Mouse (Mus musculus) limb, embryonic 14.5 days (tissue): Measurements from ENCODE around the gene Vangl2. TPM values are rescaled to one million over a fixed set of nuclear protein-coding genes. Genes with fewer than 3 reads are reported as not detected.

Experiments used
- ATAC-seq: fragments of 200-750 bp; cut with Nextera tagmentation; 2 replicates; pipeline ENCODE4 v1.8.0; 2017; ENCODE audit warnings: low read depth, moderate number of reproducible peaks, moderate TSS enrichment; ENCODE audit not compliant: low FRiP score
- DNase-seq: peaks from one replicate; pipeline ENCODE4 v3.0.0-alpha.2; 2015; ENCODE audit warnings: low spot score
- H3K27ac ChIP-seq: fragments of 300-500 bp; sonication (generic); replicated peaks from 2 replicates; pipeline ENCODE4 v1.5.1; 2014; ENCODE audit warnings: low read depth, mild to moderate bottlenecking, low read length, moderate library complexity, mixed read lengths
- H3K27me3 ChIP-seq: fragments of 300-500 bp; sonication (generic); 2 replicates; pipeline ENCODE4 v1.6.1; 2014; ENCODE audit warnings: low read length, mixed read lengths; ENCODE audit not compliant: control insufficient read depth, insufficient read depth
- H3K36me3 ChIP-seq: fragments of 300-500 bp; sonication (generic); 2 replicates; pipeline ENCODE4 v1.6.1; 2014; ENCODE audit warnings: mild to moderate bottlenecking, low read length, moderate library complexity, mixed read lengths; ENCODE audit not compliant: control insufficient read depth, insufficient read depth
- H3K4me1 ChIP-seq: fragments of 300-500 bp; sonication (generic); 2 replicates; pipeline ENCODE4 v1.6.1; 2014; ENCODE audit warnings: antibody characterized with exemption, low read length, mixed read lengths; ENCODE audit not compliant: control insufficient read depth, insufficient read depth
- H3K4me2 ChIP-seq: fragments of 300-500 bp; sonication (generic); replicated peaks from 2 replicates; pipeline ENCODE4 v1.6.1; 2014; ENCODE audit warnings: low read depth, mild to moderate bottlenecking, low read length, moderate library complexity; ENCODE audit not compliant: severe bottlenecking
- H3K4me3 ChIP-seq: fragments of 300-500 bp; sonication (generic); replicated peaks from 2 replicates; pipeline ENCODE4 v1.5.1; 2014; ENCODE audit warnings: low read length
- H3K9ac ChIP-seq: fragments of 300-500 bp; sonication (generic); 2 replicates; pipeline ENCODE4 v1.6.1; 2014; ENCODE audit warnings: mild to moderate bottlenecking, low read depth, low read length, moderate library complexity; ENCODE audit not compliant: severe bottlenecking
- H3K9me3 ChIP-seq: fragments of 300-500 bp; sonication (generic); 2 replicates; pipeline ENCODE4 v1.6.1; 2016; ENCODE audit warnings: low read length; ENCODE audit not compliant: control insufficient read depth
- POLR2A ChIP-seq: fragments of 200-500 bp; IDR thresholded peaks from 2 replicates; pipeline ENCODE4 v1.8.0; 2012; ENCODE audit warnings: inconsistent platforms, mild to moderate bottlenecking, moderate library complexity, borderline replicate concordance; ENCODE audit not compliant: insufficient read depth, insufficient read length; ENCODE audit errors: extremely low read depth
- WGBS: fragments of 180-500 bp; shearing (Covaris S2); extraction: QIAGEN DNeasy Blood & Tissue Kit; methylation state at CpG from one replicate; pipeline ENCODE4 v1.1.7; 2014; 5-methylcytosine and 5-hydroxymethylcytosine counted together
- polyA plus RNA-seq, 2 experiments: library from polyadenylated mRNA; depleted of rRNA in 1 of 2; stranded (reverse) in 1 of 2; unstranded in 1 of 2; fragments of >200 nt; fragmentation: Nextera tagmentation in 1 of 2; extraction: Ambion mirVana in 1 of 2; gene quantifications; 2 replicates each; pipeline versions ENCODE4 v1.2.1 to v1.2.3; 2012 to 2014

The Vangl2 gene
- polyA plus RNA-seq, 2 experiments: 15.6 to 29.4 TPM

DNA sequence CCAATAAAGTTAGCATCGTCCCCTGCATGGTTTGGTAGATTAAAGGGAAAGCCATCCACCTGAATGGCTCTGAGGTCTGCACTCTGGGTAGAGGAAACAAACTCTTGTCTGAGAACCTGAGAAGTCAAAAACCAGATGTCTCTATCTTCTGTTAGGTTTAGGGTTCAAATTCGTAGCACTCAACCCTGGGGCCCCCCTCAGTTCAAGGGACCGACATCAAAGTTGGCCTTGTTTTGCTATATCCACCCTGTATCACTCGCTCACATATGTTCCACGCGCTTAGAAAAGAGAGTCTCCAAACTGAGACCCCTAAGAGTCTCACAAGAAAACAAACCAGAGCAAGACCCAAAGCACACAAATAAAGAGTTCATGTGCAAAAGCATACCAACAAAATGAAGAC is 66.5 kb downstream of the Vangl2 start:
- WGBS: 65% methylated on average over 6 of the region's 6 CpGs
- DNase-seq (no peak), ATAC-seq (no peak)
- Histone ChIP-seq H3K9ac (no peak overlapping the region), H3K4me2 (no peak overlapping the region), H3K36me3 (no peaks in the 10 kb centered on the region), H3K4me1 (no peaks in the 10 kb centered on the region), H3K4me3 (no peak overlapping the region), H3K27ac (no peak overlapping the region), H3K27me3 (no peaks in the 10 kb centered on the region), H3K9me3 (no peaks in the 10 kb centered on the region)
- no peak for TF ChIP-seq POLR2A

DNA sequence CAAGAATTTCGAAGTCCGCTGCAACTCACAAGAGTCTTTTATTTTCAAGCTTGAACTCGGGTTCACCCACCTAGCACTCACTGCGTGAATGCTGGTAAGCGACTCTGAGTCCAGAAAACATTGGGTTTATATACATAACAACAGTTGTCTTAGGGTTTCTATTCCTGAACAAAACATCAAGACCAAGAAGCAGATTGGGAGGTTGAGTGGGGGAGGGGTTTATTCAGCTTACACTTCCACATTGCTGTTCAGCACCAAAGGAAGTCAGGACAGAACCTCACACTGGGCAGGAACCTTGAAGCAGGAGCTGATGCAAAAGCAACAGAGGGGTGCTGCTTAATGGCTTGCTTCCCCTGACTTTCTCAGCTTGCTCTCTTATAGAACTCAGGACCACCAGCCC is 67.5 kb downstream of the Vangl2 start:
- 90% methylated on average over 5 of the region's 5 CpGs for WGBS
- H3K4me3 ChIP-seq: no peak overlapping the region

GRCm38 (mm10) chr1:171957411-171957810 is 70.8 kb downstream of the Vangl2 start:
- ATAC-seq (no peak), DNase-seq (no peak)
- H3K27me3 ChIP-seq: no peaks in the 10 kb centered on the region
- no peak overlapping the region for H3K4me2 ChIP-seq
- H3K36me3 ChIP-seq: no peaks in the 10 kb centered on the region
- no peak overlapping the region for H3K9ac ChIP-seq
- WGBS: 62% methylated on average over 2 of the region's 2 CpGs
- H3K9me3 ChIP-seq: no peaks in the 10 kb centered on the region
- no peaks in the 10 kb centered on the region for H3K4me1 ChIP-seq
- H3K4me3 ChIP-seq: no peak overlapping the region
- H3K27ac ChIP-seq: no peak overlapping the region
- no peak for TF ChIP-seq POLR2A

More for the DNA sequence above, 67.5 kb downstream of the Vangl2 start:
- Histone ChIP-seq H3K27me3 (no peaks in the 10 kb centered on the region), H3K4me2 (no peak overlapping the region), H3K27ac (no peak overlapping the region), H3K4me1 (no peaks in the 10 kb centered on the region), H3K9me3 (no peaks in the 10 kb centered on the region), H3K36me3 (no peaks in the 10 kb centered on the region), H3K9ac (no peak overlapping the region)
- DNase-seq (no peak), ATAC-seq (no peak)
- no peak for TF ChIP-seq POLR2A

GRCm38 (mm10) chr1:171955071-171955470 is 73.2 kb downstream of the Vangl2 start:
- Histone ChIP-seq H3K27ac (no peak overlapping the region), H3K4me2 (no peak overlapping the region), H3K27me3 (no peaks in the 10 kb centered on the region), H3K9me3 (no peaks in the 10 kb centered on the region), H3K36me3 (no peaks in the 10 kb centered on the region), H3K4me3 (no peak overlapping the region), H3K9ac (no peak overlapping the region), H3K4me1 (no peaks in the 10 kb centered on the region)
- 73% methylated on average over 6 of the region's 6 CpGs for WGBS
- no peak for ATAC-seq
- no peak for TF ChIP-seq POLR2A
- DNase-seq: no peak

Other genes with a start within 250 kb of the Vangl2 start
- gene Cd84, start 188.7 kb downstream of the Vangl2 start, polyA plus RNA-seq (2012; rRNA removed): 1.2 and 1.7 TPM in 2 replicates
- 2.3 and 2.8 TPM in 2 replicates for gene Cd84, start 188.7 kb downstream of the Vangl2 start, polyA plus RNA-seq (2014; fragmentation: Nextera tagmentation; extraction: Ambion mirVana)
- gene Gm10521, start 132.8 kb downstream of the Vangl2 start, polyA plus RNA-seq (2012; rRNA removed): 0.16 and 0.18 TPM in 2 replicates
- not detected in 2 replicates for gene Gm10521, start 132.8 kb downstream of the Vangl2 start, polyA plus RNA-seq (2014; fragmentation: Nextera tagmentation; extraction: Ambion mirVana)
- 0.04 and 0.11 TPM in 2 replicates for gene Slamf6, start 110.9 kb downstream of the Vangl2 start, polyA plus RNA-seq (2012; rRNA removed)
- 0.32 TPM in 1 of 2 replicates, not detected in the other for gene Slamf6, start 110.9 kb downstream of the Vangl2 start, polyA plus RNA-seq (2014; fragmentation: Nextera tagmentation; extraction: Ambion mirVana)
- 0.25 and 0.41 TPM in 2 replicates for gene Nhlh1, start 29.1 kb upstream of the Vangl2 start, polyA plus RNA-seq (2012; rRNA removed)
- not detected in 2 replicates for gene Nhlh1, start 29.1 kb upstream of the Vangl2 start, polyA plus RNA-seq (2014; fragmentation: Nextera tagmentation; extraction: Ambion mirVana)
- 187 and 191 TPM in 2 replicates for gene Copa, start 54.1 kb upstream of the Vangl2 start, polyA plus RNA-seq (2012; rRNA removed)
- gene Copa, start 54.1 kb upstream of the Vangl2 start, polyA plus RNA-seq (2014; fragmentation: Nextera tagmentation; extraction: Ambion mirVana): 230 and 247 TPM in 2 replicates
- gene Ncstn, start 54.4 kb upstream of the Vangl2 start, polyA plus RNA-seq (2012; rRNA removed): 137 and 161 TPM in 2 replicates
- 98.4 and 103 TPM in 2 replicates for gene Ncstn, start 54.4 kb upstream of the Vangl2 start, polyA plus RNA-seq (2014; fragmentation: Nextera tagmentation; extraction: Ambion mirVana)
- gene Pex19, start 98.3 kb upstream of the Vangl2 start, polyA plus RNA-seq (2012; rRNA removed): 100 and 115 TPM in 2 replicates
- 129 and 135 TPM in 2 replicates for gene Pex19, start 98.3 kb upstream of the Vangl2 start, polyA plus RNA-seq (2014; fragmentation: Nextera tagmentation; extraction: Ambion mirVana)
- gene Dcaf8, start 119.6 kb upstream of the Vangl2 start, polyA plus RNA-seq (2012; rRNA removed): 120 TPM in 2 replicates
- 121 and 131 TPM in 2 replicates for gene Dcaf8, start 119.6 kb upstream of the Vangl2 start, polyA plus RNA-seq (2014; fragmentation: Nextera tagmentation; extraction: Ambion mirVana)
- gene Pea15a, start 178.4 kb upstream of the Vangl2 start, polyA plus RNA-seq (2012; rRNA removed): 106 and 108 TPM in 2 replicates
- 119 and 122 TPM in 2 replicates for gene Pea15a, start 178.4 kb upstream of the Vangl2 start, polyA plus RNA-seq (2014; fragmentation: Nextera tagmentation; extraction: Ambion mirVana)
- 13.3 and 17.8 TPM in 2 replicates for gene Casq1, start 191.4 kb upstream of the Vangl2 start, polyA plus RNA-seq (2012; rRNA removed)
- 11.3 and 14.9 TPM in 2 replicates for gene Casq1, start 191.4 kb upstream of the Vangl2 start, polyA plus RNA-seq (2014; fragmentation: Nextera tagmentation; extraction: Ambion mirVana)
- gene Atp1a4, start 230.0 kb upstream of the Vangl2 start, polyA plus RNA-seq (2012; rRNA removed): 0.03 TPM in 1 of 2 replicates, not detected in the other
- not detected in 2 replicates for gene Atp1a4, start 230.0 kb upstream of the Vangl2 start, polyA plus RNA-seq (2014; fragmentation: Nextera tagmentation; extraction: Ambion mirVana)
- gene Igsf8, start 233.2 kb upstream of the Vangl2 start, polyA plus RNA-seq (2012; rRNA removed): 71.4 and 86.4 TPM in 2 replicates
- 49.8 and 50.1 TPM in 2 replicates for gene Igsf8, start 233.2 kb upstream of the Vangl2 start, polyA plus RNA-seq (2014; fragmentation: Nextera tagmentation; extraction: Ambion mirVana)